Mouse (Mus musculus) midbrain, embryonic 15.5 days (tissue): Measurements from ENCODE around the gene Slc12a5. TPM values are rescaled to one million over a fixed set of nuclear protein-coding genes. Genes with fewer than 3 reads are reported as not detected.

Experiments used
- ATAC-seq: fragments of 200-750 bp; cut with Nextera tagmentation; replicated peaks from 2 replicates; pipeline ENCODE4 v1.8.0; 2017; ENCODE audit warnings: moderate TSS enrichment
- H3K27ac ChIP-seq: fragments of 300-500 bp; sonication (generic); 2 replicates; pipeline ENCODE4 v1.5.1; 2015; ENCODE audit warnings: mild to moderate bottlenecking, inconsistent platforms
- H3K27me3 ChIP-seq: fragments of 300-500 bp; sonication (generic); replicated peaks from 2 replicates; pipeline ENCODE4 v1.6.1; 2015; ENCODE audit warnings: inconsistent platforms
- H3K36me3 ChIP-seq: fragments of 300-500 bp; sonication (generic); replicated peaks from 2 replicates; pipeline ENCODE4 v1.6.1; 2015; ENCODE audit warnings: inconsistent platforms
- H3K4me1 ChIP-seq: fragments of 300-500 bp; sonication (generic); 2 replicates; pipeline ENCODE4 v1.6.1; 2015; ENCODE audit warnings: inconsistent platforms
- H3K4me2 ChIP-seq: fragments of 300-500 bp; sonication (generic); 2 replicates; pipeline ENCODE4 v1.6.1; 2015; ENCODE audit warnings: inconsistent platforms, mild to moderate bottlenecking, moderate library complexity
- H3K4me3 ChIP-seq: fragments of 300-500 bp; sonication (generic); 2 replicates; pipeline ENCODE4 v1.5.1; 2015; ENCODE audit warnings: mild to moderate bottlenecking, inconsistent platforms
- H3K9ac ChIP-seq: fragments of 300-500 bp; sonication (generic); 2 replicates; pipeline ENCODE4 v1.6.1; 2015; ENCODE audit warnings: mild to moderate bottlenecking, inconsistent platforms
- H3K9me3 ChIP-seq: fragments of 300-500 bp; sonication (generic); 2 replicates; pipeline ENCODE4 v1.6.1; 2016; ENCODE audit warnings: inconsistent platforms
- WGBS: fragments of 180-500 bp; shearing (Covaris S2); methylation state at CpG from one replicate; pipeline ENCODE4 v1.1.7; 2015; ENCODE audit warnings: mixed read lengths; 5-methylcytosine and 5-hydroxymethylcytosine counted together
- polyA plus RNA-seq: library from polyadenylated mRNA; unstranded; fragments of >200 nt; fragmentation: Nextera tagmentation; extraction: Ambion mirVana; gene quantifications from 2 replicates; pipeline ENCODE4 v1.2.1, GENCODE M21; 2015

The Slc12a5 gene
- polyA plus RNA-seq, 1 experiment from 2014 or later, result 63.8 TPM

DNA sequence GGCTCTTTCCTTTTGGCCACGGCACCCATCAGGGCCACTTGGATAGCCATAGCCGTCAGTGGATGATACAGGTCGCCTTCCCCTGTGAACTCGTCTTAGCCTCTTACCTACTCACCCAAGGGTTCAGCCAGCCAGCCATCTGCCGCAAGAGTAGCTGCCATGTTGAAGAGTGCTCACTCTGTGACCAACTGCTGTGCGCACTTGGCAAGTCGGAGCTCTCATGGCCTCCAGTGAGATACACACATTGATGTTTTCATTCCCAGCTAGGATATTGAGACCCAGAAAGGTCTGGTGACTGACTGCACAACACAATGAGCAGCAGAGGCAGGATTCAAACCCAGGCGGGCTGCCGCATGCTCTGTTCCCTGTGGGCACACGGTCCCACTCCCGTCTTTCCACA, 33.6 kb downstream of the Slc12a5 start:
- WGBS, result 90% methylated on average over 11 of the region's 11 CpGs
- Histone ChIP-seq H3K4me1 (peaks cover 19% of the 10 kb centered on the region), H3K4me3 (no peak overlapping the region), H3K36me3 (peaks cover 3% of the 10 kb centered on the region; the same call in 1 of the 2 replicates), H3K27ac (no peak overlapping the region), H3K9ac (no peak overlapping the region), H3K27me3 (no peaks in the 10 kb centered on the region), H3K4me2 (no peak overlapping the region), H3K9me3 (no peaks in the 10 kb centered on the region)
- no peak for ATAC-seq

DNA sequence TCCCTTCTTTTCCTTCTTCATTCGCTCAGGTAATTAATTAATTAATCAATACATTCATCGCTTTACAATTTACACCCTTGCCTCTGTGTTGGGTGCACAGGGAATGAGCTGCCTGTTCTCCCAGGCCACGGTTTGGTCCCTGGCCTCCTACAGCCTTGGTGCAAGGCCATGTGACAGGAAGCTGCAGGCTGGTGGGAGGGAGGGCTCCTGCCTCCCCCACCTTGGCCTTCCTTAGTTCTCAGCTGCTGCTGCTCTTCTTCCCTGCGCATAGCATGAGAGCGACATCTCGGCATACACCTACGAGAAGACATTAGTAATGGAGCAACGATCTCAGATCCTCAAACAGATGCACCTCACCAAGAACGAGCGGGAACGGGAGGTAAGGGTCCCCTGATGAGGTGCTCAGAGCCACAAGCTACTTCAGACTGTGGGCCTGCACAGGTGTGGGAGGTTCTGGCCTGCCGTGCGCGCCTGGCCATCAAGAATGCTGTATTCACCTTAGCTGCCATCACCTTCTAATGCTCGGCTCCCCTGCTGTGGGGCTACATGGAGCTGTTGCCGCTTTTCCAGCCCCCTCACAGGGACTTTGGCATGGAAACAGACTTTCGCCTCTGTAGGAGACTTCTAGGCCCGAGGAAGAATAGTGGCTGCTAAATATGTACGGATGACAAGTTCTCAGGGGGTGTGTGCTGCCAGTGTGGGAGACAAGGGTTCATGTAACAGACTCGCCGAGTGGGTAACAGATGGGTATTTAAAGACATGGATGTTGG, 34.2 kb downstream of the Slc12a5 start:
- no peak overlapping the region for H3K9ac ChIP-seq
- no peaks in the 10 kb centered on the region for H3K27me3 ChIP-seq
- no peak overlapping the region for H3K4me2 ChIP-seq
- H3K9me3 ChIP-seq, result no peaks in the 10 kb centered on the region
- no peak overlapping the region for H3K27ac ChIP-seq
- H3K36me3 ChIP-seq, result peaks cover 5% of the 10 kb centered on the region; the same call in 1 of the 2 replicates
- H3K4me1 ChIP-seq, result peaks cover 19% of the 10 kb centered on the region
- 60% methylated on average over 21 of the region's 21 CpGs for WGBS
- ATAC-seq, result no peak
- H3K4me3 ChIP-seq, result no peak overlapping the region

- Histone ChIP-seq H3K9me3 (no peaks in the 10 kb centered on the region), H3K36me3 (peaks cover 15% of the 10 kb centered on the region; the same call in 1 of the 2 replicates), H3K9ac (no peak overlapping the region), H3K27me3 (no peaks in the 10 kb centered on the region), H3K27ac (no peak overlapping the region), H3K4me1 (peaks cover 19% of the 10 kb centered on the region), H3K4me2 (no peak overlapping the region), H3K4me3 (no peak overlapping the region)
- no peak for ATAC-seq
- 71% methylated on average over 11 of the region's 11 CpGs for WGBS
These were observed 35.4 kb downstream of the Slc12a5 start for GRCm38 (mm10) chr2:164995976-164996375.

- Histone ChIP-seq H3K9me3 (no peaks in the 10 kb centered on the region), H3K4me3 (0 out of 2 replicates have a peak overlapping the region, but pooled peaks have one; percentile 2), H3K4me2 (peak overlapping the region; percentile 31), H3K27ac (no peak overlapping the region), H3K36me3 (peaks cover 25% of the 10 kb centered on the region), H3K9ac (0 out of 2 replicates have a peak overlapping the region, but pooled peaks have one; percentile 2), H3K27me3 (no peaks in the 10 kb centered on the region), H3K4me1 (peaks cover 19% of the 10 kb centered on the region)
- WGBS, result 11% methylated on average over 49 of the region's 49 CpGs
- no peak for ATAC-seq
These were observed 36.5 kb downstream of the Slc12a5 start for GRCm38 (mm10) chr2:164996848-164997720.

DNA sequence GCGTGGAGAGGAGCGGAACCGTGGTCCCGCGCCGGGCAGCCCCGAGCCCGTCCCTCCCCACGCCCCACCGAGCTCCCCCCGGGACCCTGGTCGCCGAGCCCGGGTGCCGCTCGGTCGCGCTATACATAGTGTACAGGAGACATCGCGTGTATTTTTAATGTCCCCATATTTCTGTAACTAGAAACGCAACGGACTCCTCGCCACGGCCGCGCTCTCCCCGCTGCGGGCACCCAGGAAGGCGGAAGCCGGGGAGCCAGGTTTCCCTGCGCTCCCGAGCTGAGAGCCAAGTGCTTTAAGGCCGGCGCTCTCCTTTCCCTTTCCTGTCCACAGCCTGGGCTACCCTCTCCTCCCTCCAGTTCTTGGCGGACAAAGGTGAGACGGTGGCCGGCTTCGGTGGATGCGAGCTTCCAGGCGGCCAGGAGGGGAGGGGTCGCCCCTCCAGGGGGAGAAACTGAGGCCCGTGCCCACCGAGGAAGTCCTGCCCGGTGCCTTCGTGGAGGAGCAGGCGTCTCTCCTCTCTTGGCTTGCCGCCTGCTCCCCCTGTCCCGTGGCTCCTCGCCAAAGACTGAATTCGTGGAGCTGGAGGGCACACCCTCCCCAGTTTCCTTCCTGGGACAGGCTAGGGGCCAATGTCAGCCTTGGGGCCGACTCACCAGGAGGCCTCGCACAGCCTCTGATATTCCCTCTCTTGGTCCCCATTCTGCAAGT, 37.3 kb downstream of the Slc12a5 start:
- 3% methylated on average over 51 of the region's 52 CpGs for WGBS
- peaks cover 31% of the 10 kb centered on the region for H3K36me3 ChIP-seq

GRCm38 (mm10) chr2:165001958-165002357, 41.4 kb downstream of the Slc12a5 start:
- ATAC-seq, result no peak
- Histone ChIP-seq H3K9ac (no peak overlapping the region), H3K27ac (no peak overlapping the region), H3K36me3 (peaks cover 60% of the 10 kb centered on the region), H3K4me2 (no peak overlapping the region), H3K4me3 (no peak overlapping the region), H3K4me1 (peaks cover 19% of the 10 kb centered on the region), H3K9me3 (no peaks in the 10 kb centered on the region), H3K27me3 (no peaks in the 10 kb centered on the region)
- WGBS, result 91% methylated on average over 13 of the region's 13 CpGs

More for the DNA sequence above, 37.3 kb downstream of the Slc12a5 start:
- Histone ChIP-seq H3K9ac (0 out of 2 replicates have a peak overlapping the region, but pooled peaks have one; percentile 2), H3K4me1 (peaks cover 19% of the 10 kb centered on the region), H3K4me2 (peak overlapping the region; percentile 31), H3K27ac (no peak overlapping the region), H3K27me3 (no peaks in the 10 kb centered on the region), H3K4me3 (0 out of 2 replicates have a peak overlapping the region, but pooled peaks have one; percentile 2), H3K9me3 (no peaks in the 10 kb centered on the region)
- ATAC-seq, result no peak

DNA sequence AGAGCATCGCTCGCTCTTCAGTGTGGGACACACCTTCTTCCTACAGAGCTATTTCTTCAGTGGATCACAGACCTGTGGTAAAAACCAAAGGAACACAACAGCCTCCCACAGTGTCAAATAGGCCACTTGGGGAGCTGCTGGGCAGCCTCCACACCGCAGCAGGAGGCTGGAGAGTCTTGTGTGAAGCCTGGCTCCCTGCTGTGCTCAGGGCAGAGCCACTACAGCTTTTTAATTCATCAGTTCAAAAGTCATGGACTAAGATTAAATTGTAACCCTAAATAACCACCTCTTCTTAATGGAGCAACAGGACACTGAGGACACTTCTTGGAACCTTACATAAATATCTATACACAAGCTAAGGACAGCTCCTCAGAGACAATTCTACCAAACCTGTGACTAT, 42.5 kb downstream of the Slc12a5 start:
- H3K36me3 ChIP-seq, result peaks cover 71% of the 10 kb centered on the region

DNA sequence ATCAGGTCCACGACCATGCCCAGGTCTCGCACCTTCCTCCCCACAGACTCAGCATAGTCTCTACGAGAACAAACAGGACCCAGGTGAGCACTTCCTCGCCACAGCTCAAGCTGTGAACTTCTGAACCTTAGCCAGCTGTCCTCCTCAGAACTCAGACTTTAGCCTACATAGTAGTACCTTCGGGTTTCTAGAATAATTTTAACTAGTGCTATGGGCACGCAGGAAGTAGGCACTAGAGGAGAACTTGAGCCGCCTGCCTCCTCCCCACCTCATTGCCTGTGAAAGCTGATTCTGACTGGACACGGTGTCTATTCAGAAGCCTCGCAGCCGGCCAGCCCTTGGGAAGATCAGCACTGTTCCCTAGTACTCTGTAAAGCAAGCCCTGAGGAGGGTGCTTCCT, 43.6 kb downstream of the Slc12a5 start:
- no peak overlapping the region for H3K4me2 ChIP-seq
- no peaks in the 10 kb centered on the region for H3K9me3 ChIP-seq
- ATAC-seq, result no peak
- WGBS, result 87% methylated on average over 10 of the region's 10 CpGs
- H3K4me1 ChIP-seq, result no peaks in the 10 kb centered on the region
- H3K4me3 ChIP-seq, result no peak overlapping the region
- H3K9ac ChIP-seq, result no peak overlapping the region
- no peak overlapping the region for H3K27ac ChIP-seq
- peaks cover 81% of the 10 kb centered on the region for H3K36me3 ChIP-seq
- H3K27me3 ChIP-seq, result no peaks in the 10 kb centered on the region

More for the DNA sequence above, 42.5 kb downstream of the Slc12a5 start:
- H3K4me2 ChIP-seq, result no peak overlapping the region
- 79% methylated on average over 3 of the region's 3 CpGs for WGBS
- no peaks in the 10 kb centered on the region for H3K9me3 ChIP-seq
- no peak for ATAC-seq
- no peaks in the 10 kb centered on the region for H3K27me3 ChIP-seq
- H3K4me3 ChIP-seq, result no peak overlapping the region
- H3K27ac ChIP-seq, result no peak overlapping the region
- no peak overlapping the region for H3K9ac ChIP-seq
- peaks cover 8% of the 10 kb centered on the region for H3K4me1 ChIP-seq

GRCm38 (mm10) chr2:165006813-165007212, 46.2 kb downstream of the Slc12a5 start:
- Histone ChIP-seq H3K9me3 (no peaks in the 10 kb centered on the region), H3K27ac (no peak overlapping the region), H3K4me1 (no peaks in the 10 kb centered on the region), H3K27me3 (no peaks in the 10 kb centered on the region), H3K36me3 (peaks cover 85% of the 10 kb centered on the region), H3K4me2 (no peak overlapping the region), H3K9ac (no peak overlapping the region), H3K4me3 (no peak overlapping the region)
- 96% methylated on average over 4 of the region's 4 CpGs for WGBS
- ATAC-seq, result no peak

GRCm38 (mm10) chr2:165007986-165008385, 47.4 kb downstream of the Slc12a5 start:
- Histone ChIP-seq H3K27me3 (no peaks in the 10 kb centered on the region), H3K4me1 (no peaks in the 10 kb centered on the region), H3K4me2 (no peak overlapping the region), H3K27ac (no peak overlapping the region), H3K36me3 (peaks cover 83% of the 10 kb centered on the region), H3K4me3 (no peak overlapping the region), H3K9ac (no peak overlapping the region), H3K9me3 (no peaks in the 10 kb centered on the region)
- 100% methylated on average over 1 of the region's 1 CpGs for WGBS
- no peak for ATAC-seq

DNA sequence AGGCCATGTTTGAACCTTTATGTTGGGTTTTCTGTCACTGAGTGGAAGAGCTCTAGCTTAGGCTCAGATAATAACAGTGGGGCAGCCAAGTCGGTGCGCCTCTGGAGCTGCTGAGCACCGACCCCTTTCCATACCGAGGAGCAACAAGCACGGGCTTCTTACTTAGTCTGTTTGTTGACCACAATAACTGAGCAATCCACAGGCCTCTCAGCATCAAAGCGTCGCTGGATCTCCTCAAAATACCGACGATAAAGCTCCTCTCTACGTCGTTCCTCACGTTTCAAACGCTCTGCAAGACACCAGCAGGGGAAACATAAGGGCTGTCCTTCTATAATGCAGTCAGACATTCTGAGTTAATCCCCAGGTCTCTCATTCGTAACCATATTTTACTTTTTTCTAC, 48.6 kb downstream of the Slc12a5 start:
- H3K4me1 ChIP-seq, result no peaks in the 10 kb centered on the region
- H3K9me3 ChIP-seq, result no peaks in the 10 kb centered on the region
- ATAC-seq, result no peak
- H3K27me3 ChIP-seq, result no peaks in the 10 kb centered on the region
- H3K4me2 ChIP-seq, result no peak overlapping the region
- H3K4me3 ChIP-seq, result no peak overlapping the region
- no peak overlapping the region for H3K27ac ChIP-seq
- no peak overlapping the region for H3K9ac ChIP-seq
- WGBS, result 97% methylated on average over 14 of the region's 14 CpGs
- peaks cover 73% of the 10 kb centered on the region for H3K36me3 ChIP-seq

GRCm38 (mm10) chr2:165009581-165009980, 49.0 kb downstream of the Slc12a5 start:
- Histone ChIP-seq H3K27ac (no peak overlapping the region), H3K9me3 (no peaks in the 10 kb centered on the region), H3K4me3 (no peak overlapping the region), H3K9ac (no peak overlapping the region), H3K36me3 (peaks cover 70% of the 10 kb centered on the region), H3K4me1 (no peaks in the 10 kb centered on the region), H3K4me2 (no peak overlapping the region), H3K27me3 (no peaks in the 10 kb centered on the region)
- WGBS, result 95% methylated on average over 2 of the region's 2 CpGs
- no peak for ATAC-seq
